Mouse (Mus musculus) hindlimb bud, embryonic 11.5 days (tissue): ENCODE results near the gene Il11ra1.
"Not testable (repeated sequence)": the region's sequence is repeated elsewhere in the genome, so short reads cannot be mapped to it uniquely, and the experiment has no call there.

Experiments used
- DNase-seq: peaks from one replicate; pipeline ENCODE4 v3.0.0-alpha.2; 2012; ENCODE audit warnings: low read depth, low spot score; ENCODE audit errors: extremely low spot score

Il11ra1 gene

DNA sequence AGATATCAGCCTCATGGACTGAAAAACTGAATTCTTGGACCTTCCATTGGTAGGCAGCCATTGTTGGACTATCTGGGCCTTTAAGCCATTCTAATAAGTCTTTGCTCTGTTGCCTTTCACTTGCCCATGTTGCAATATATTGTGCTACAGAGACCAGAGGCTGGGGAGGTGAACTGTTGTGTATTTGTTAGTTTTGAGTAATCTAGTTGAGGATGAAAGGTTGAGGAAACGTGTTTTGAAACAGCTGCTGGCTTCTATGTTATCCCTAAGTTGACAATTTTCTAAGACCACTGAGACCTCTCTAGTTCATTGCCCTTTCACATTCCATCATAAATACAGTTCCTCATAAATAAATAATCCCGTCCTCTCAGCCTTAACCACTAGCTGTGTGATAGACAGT is 44.3 kb downstream of the Il11ra1 start:
- no peak for DNase-seq

DNA sequence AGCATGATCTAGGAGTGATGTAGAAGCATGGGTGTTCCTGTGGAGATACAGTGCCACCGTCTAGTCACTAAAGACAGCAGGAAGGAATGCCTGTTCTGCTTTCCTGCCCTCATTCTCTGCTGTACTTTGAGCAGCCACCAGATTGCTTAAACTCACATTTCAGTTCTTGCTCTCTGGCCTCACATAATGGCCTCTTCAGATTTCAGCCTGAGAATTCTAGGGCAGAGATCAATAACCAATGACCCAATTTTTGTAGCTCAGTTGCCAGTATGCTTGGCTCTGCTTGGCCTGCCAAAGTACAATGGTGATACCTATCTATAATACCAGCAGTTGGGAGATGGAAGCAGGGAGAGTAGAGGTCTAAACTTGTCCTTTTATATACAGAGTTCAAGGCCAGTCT is 45.2 kb downstream of the Il11ra1 start:
- no peak for DNase-seq

DNA sequence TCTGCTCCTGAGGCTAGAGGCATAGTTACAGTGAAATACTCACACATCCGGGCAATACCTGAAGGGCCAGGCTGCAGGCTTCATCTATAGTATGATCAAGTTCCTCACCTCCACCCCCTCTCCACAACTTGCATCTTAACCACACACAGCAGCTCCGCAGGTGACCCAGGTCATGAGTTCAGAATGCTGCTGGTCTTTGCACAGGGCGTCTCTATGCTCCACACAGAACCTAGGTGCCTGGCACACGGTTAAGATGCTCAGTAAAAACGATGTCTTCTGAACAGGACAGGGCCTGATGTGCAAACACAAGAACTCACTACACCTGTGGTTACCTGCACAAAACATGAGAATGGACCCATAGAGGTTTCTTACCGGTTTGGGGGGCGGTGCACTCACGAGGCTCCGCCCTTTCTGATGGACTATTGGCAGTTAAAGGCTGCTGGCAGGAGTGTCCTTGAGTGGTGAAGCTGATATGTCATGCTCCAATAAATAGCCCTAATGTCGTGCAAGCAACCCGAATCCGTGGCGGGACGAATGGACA is 55.1 kb downstream of the Il11ra1 start, which contains the start of gene Galt:
TSS of gene Galt (plus strand) at position 432 of the 541 bp plus-strand sequence.
- DNase-seq = no peak

DNA sequence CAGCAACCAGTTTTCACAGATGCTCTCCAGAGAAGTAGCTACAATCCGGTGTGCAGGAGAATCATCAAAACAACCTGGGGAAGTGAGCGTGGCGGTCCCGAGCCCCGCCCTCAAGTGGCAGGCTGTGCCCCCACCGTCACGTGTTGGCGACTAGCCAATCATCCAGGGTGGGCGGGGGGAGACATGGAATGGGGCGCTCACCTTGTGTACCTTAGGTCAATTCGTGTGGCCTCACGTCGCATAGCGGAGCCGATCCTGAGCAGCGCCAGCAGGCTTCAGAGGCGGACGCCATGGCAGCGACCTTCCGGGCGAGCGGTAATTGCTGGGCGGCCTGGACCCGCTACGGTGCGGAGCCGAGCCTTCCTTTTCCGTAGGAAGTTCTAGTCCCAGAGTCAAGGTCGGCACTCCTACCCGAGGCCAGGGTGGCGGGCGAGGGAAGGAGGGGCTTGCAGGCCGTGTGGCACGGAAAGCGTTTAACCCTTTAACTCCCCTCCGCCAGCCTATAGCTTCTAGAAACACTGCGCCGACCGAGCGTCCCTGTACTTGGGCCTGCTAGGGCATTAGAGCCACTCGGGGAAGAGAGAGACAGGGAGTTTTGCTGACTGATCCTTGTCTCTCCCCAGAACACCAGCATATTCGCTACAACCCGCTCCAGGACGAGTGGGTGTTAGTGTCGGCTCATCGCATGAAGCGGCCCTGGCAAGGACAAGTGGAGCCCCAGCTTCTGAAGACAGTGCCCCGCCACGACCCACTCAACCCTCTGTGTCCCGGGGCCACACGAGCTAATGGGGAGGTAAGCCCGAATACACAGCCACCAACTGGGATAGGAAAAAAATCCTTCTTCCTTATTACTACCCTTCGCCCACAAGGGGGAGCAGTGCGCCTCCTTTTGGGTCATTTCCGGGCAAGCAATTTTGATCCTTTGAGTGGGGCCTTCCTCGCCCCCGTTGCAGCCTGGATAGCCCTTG is 55.8 kb downstream of the Il11ra1 start, which contains the start of gene Sigmar1:
TSS of gene Sigmar1 (minus strand) at position 820 of the 968 bp plus-strand sequence.
- DNase-seq = no peak

DNA sequence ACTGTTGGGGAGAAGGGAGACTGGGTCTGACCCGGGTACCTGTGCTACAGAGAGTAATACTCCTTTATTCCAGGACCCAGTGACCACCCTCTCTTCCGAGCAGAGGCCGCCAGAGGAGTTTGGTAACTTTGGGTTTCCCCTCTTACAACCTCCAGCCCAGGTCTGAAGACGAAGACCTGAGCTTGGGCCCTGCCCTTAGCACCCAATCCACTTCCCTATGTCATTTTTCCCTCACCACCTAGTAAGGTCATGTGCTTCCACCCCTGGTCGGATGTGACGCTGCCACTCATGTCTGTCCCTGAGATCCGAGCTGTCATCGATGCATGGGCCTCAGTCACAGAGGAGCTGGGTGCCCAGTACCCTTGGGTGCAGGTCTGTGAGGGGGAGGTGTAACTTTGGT is 56.7 kb downstream of the Il11ra1 start:
- DNase-seq = no peak

DNA sequence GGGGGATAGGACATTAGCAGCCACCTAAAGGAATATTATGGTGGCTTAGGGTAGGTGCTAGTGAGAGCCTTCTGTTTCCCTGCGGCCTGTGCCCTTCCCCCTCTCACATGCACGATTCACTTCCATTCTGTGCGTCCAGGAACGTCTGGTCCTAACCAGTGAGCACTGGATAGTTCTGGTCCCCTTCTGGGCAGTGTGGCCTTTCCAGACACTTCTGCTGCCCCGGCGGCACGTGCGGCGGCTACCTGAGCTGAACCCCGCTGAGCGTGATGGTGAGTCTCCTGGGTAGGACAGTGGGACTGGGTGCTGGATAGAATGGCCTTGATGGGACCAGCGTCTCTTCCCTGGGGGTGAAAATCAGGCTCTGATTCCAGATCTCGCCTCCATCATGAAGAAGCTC is 57.5 kb downstream of the Il11ra1 start:
- DNase-seq = no peak

DNA sequence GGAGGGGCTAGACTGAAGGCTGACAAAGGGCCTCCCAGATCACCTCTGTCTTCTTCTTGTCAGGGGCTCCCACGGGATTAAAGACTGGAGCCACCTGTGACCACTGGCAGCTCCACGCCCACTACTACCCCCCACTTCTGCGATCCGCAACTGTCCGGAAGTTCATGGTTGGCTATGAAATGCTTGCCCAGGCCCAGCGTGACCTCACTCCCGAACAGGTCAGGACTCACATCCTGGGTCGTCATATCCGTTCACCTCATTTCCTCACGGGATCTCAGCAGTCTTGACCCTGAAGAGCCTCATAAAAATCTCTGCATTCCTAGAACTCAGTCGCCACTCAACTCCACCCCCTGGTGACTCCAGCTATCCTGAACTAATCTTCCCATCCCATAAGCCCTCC is 58.2 kb downstream of the Il11ra1 start:
- DNase-seq = no peak

DNA sequence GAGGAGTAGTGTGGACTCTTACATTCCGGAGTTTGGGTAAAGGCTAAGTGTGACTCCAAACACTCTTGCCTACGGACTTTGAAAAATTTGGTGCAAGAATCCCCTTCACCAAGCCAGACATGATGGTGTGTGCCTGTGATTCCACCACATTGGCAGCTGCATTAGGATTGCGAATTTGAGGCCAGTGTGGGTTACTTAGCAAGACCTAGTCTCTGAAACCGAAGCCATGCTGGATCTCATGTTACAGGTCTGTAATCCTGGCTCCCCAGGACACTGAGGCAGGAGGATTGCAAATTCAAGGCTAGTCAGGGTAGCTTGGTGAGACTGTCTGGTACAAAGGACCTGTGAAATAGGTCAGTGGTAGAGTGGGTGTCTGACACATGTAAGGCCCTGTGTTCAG is 58.9 kb downstream of the Il11ra1 start:
- no peak for DNase-seq

DNA sequence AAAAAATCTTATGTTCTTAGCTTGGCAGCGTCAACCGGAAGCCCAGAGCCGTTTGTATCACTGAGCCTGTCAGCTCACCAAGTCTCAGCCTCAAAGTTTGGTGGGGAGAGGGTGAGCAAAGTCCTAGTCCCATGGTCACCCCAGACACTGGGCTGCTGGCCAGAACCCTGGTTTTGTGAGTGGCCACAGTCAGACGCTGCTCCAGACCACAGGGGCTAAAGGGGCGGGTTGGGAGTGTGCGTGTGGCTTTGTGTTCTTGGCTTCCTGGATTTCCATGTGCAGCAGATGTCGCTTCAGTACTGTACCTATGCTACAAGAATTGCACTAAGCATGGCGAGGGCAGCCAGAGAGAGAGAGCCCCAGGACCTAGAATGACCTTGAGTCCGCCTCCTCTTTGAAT is 59.4 kb downstream of the Il11ra1 start:
- DNase-seq = no peak

DNA sequence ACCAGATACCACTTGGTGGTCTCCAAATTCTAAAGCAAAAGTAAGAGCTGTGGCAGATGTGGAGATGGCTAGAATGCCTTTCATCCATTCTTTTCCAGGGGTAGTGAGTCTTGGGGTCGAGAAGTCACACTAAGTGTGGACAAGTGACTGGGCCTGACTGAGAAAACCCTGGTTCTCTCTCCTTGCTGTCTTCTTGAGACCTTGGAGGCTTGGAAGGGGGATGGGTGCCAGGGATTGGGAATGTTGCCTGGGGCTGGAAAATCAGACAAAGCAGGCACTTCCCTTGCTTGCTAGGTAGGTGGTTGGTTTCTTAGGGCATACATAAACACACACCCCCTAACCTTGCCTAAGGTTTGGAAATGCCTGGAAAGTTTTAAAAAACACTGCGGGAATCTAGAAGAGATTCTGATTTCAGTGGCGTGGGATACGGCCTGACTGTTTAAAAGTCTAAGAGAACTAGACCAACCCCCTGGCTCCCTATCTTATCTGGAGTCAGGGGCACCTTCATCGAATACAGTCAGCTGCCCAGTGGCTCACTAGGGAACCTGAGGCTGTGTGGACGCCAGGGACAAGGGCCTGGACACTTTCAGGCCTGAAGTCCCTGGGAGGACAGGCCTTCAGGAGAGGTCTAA is 60.0 kb downstream of the Il11ra1 start:
- no peak for DNase-seq

DNA sequence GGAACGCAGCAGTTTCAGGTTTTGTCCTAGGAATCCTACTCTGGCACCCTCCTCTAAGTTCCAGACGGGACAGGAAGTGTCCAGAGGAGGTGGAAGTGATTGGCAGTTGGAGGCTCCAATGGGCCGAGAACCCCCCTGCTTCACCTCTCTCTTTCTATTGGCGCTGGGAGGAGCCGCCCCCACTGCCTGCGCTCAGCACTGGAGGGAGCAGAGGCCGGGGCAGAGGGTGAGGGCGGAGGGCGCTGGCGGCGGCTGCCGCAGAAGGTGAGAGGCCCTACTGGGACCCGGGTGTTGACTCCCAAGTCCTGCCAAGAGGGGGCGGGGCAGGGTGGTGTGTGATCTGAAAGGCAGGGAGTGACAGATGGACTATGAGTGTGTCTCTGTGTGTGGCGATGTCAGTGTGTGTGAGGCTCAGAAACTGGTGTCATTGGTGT is 60.5 kb downstream of the Il11ra1 start:
- no peak for DNase-seq

DNA sequence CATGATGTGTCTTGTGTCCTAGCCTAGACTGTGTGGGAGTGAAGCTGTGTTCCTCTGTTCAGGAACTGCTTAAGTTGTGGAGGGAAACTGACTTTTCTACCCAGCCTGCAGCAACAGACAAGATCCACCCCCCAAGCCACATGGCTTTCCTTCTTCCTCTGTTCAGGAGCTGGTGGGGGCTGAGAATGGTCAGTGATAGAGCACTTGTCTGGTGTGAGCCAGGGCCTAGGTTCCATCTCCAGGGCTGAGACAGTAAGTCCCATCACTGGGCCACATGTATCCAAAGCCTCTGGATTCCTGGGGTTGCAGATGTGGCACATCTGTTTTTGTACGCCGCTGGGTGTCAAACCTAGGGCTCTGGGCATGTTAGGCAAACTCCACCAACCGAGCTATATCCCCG is 61.1 kb downstream of the Il11ra1 start:
- DNase-seq = no peak

DNA sequence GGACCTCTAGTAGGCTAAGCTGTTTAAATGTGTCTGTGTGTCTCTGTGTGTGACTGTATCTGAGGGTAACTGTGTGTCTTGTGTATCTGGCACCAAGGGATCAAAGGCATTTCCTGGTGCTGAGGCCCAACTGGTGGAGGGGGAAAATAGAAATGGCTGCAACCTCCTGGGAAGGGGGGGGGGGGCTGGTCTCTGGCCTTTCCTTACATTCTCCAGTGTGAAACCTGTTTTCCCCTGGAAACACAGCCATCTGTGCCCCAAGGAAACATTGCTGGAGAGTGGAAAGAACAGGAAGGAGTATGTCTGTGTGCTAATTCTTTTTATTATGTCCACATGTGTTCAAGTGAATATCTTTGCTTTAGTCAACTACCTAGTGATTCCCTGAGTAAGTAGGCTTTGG is 61.9 kb downstream of the Il11ra1 start:
- no peak for DNase-seq

DNA sequence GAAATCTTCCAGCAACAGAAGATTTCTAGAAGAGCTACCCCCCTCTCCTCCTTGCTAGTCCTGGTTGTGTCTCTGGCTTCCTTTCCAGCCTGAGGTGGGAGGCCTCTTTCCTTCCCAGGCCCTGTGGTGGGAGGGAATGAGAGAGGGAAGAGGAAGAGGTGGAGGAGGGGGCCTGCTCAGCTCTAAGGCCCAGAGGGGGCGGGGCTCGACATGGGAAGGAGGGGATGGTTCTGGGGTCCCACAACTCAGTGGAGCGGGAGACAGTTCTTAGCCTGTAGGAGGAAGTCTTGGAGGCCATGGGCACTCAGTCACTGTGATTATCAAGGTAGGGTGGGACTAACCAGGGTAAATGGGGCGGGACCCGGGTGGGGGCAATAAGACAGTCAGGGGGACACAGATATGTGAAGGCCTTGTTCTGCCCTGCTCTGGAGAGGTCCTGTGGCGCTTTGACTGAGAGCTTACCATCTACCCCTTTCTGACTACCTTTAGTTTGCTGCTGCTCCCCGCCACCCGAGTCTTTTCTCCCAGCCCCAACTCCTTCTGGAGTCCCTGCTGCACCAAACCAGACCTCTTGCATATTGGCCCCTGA is 62.4 kb downstream of the Il11ra1 start:
- DNase-seq = no peak

DNA sequence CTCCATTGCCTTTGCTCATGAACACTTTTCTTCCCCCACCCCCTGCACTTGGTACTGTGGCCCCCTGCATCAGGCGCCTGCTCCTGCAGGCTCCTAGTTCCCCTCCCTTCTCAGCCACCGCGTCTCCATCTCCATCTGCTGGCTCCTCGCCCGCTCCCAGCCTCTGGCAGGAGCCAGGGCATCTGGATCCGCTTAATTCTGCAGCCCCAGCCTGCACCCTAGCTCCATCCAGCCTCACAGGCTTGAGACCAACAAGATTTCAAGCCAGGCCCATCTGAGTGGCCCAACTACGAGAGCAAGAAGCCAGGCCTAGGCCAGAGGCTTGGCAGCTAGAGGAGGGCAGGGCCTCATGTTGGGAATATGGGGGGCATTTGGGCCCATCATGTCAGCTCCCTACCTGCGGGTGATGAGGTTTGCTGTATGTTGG is 62.9 kb downstream of the Il11ra1 start:
- not testable (repeated sequence) for DNase-seq

DNA sequence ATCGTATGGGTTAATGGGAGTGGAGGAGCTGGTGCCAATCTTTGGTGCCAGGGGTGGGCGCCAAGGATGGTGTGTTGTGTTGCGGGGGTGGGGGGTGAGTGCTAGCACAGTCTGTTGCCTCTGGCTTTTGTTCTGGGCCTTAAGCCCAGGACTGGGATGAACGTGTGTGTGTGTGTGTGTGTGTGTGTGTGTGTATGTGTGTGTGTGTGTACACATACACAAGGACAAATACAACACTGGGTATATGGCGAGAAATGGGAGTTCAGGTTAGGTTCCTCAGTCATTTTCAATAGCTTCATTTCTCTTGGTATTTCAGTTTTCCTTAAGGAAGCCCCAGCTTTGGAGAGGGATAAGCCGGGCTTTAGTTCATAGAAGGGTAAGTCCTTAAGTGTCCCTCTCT is 63.4 kb downstream of the Il11ra1 start:
- not testable (repeated sequence) for DNase-seq

DNA sequence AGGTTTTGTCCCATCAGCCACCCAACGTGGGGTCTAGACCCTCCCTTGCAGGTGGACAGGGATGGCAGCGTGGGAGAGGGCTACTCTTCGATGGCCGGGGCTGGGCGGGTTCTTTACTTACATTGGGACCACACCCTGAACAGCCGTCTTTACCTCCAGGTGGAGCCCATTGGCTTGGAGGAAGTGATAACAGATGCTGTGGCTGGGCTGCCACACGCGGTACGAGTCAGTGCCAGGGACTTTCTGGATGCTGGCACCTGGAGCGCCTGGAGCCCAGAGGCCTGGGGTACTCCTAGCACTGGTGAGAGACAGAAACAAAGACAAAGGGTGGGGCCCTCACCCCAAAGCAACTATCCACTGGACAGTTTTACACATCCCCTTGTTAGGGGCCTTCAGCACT is 67.5 kb downstream of the Il11ra1 start:
- DNase-seq = not testable (repeated sequence)

DNA sequence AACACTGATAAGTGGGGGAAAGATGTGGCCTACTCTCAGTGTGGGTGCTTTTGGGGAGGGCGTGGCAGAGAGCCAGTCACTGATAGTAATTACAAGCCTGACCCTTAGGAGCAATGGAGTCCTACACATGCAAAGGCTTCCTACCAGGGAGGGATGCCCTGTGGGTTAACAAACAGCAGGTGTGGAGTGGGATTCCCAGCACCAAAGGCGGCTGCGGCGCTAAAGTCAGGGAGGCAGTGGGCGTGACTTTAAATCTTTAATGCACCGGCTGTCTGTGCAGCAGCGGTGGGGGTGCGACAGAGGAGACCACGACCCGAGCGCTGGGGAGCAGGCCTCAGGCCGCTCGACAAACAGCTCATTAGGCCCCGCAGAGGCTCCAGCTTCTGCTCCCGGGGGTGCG is 73.2 kb downstream of the Il11ra1 start:
- not testable (repeated sequence) for DNase-seq

DNA sequence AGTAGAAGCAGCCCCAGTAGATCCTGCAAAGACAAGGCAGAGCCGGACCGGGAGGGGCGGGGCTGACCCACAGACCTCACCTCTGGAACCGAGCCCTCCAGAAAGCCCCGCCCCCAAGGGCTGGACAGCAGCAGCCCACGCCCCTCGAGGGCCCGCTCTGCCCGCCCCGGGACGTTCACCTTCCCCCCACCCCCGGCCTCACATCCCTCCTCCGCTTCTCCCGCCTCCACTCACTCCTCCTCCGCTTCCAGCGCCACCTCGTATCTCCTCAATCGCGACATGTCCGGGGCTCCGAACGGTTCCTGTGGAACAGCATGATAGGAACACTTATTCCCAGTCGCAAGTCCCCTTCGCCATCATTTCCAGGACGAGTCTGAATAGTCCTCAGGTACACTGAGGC is 73.7 kb downstream of the Il11ra1 start:
- not testable (repeated sequence) for DNase-seq

DNA sequence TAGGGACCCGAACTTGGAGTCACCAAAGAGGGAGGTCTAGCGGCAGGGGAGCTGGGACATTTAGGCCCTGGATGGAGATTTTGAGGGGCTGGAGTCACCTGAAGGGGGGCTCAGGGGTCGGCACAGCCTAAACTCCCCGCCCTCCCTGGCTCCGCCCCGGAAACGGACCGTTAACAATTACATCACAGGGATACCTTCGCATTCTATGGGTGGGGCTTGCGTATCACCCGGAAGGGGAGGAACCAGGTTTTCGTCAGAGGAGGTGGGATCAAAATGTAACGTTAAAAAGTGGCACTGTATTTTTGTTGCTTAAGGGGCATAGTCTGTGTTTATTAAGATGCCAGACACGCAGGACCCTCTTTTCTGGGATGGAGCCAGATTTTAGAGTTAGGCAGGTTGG is 74.2 kb downstream of the Il11ra1 start, which contains the start of gene Ccl27a:
TSS of gene Ccl27a (minus strand) at position 246 of the 400 bp plus-strand sequence.
- not testable (repeated sequence) for DNase-seq

DNA sequence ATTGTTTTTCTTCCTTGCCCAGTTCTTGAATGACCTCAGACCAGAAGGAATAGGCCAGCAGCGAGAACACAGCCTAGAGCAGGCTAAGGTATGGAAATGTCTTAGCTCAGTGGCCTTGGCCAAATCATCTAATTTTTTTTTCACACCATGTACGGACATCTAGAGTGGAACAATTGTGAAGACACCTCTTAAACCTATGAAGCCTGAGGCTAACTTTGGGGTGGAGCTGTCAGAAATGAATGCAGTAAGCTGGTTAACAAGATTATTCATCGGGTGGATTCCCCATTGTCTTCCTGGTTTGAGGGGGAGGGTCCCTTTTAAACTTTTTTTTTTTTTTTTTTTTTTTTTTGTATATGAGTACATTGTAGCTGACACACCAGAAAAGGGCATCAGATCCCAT is 74.7 kb downstream of the Il11ra1 start:
- DNase-seq = not testable (repeated sequence)
